Mouse (Mus musculus): ENCODE results near the gene 1700029F12Rik. TPM values are rescaled to one million over a fixed set of nuclear protein-coding genes. Genes with fewer than 3 reads are reported as not detected.

The 1700029F12Rik gene
- polyA plus RNA-seq, 1 experiment = not detected

DNA sequence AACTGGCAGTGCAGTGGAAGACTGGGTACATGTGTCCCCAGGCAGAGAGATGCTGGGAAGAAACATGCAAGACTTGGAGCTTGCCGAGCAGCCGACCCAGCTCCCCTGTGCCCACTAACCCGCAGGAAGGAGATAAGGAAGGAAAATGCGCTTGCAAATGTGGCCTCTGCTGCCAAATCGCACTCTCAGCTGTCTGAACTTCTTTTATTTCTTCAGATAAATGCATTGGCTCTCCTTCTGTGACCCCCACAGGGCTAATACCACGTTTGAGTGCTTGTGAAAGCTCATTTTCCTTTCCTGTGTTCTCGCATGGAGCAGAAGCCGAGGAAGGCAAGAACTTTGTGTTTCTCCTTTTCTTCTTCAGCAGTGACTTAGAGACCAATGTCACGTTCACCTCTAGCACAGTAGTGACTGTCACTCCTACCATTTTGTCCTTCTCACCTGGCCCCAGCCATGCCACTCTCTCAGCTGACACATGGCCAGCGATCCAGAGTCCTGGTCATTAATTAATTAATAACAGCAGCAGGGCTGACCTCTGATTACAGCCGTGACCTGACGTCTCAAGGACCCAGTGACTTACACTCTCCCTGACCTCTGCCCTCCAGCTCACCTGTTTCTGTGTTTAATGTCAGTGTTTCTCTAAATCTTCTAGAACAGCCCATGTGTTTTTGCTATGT lies 48.4 kb downstream of the 1700029F12Rik start:
- TF ChIP-seq POLR2A (IDR thresholded peaks at IDR 0.05; ENCODE audit: insufficient read depth, low read depth, low read length) = no peak
- no peak for TF ChIP-seq CTCF (IDR thresholded peaks at IDR 0.05; ENCODE audit: insufficient read depth, low read depth, low read length)

GRCm38 (mm10) chr13:96984688-96985087 lies 49.5 kb downstream of the 1700029F12Rik start:
- Histone ChIP-seq H3K4me3 (ENCODE audit: insufficient read depth, low read depth, low read length) (no peak overlapping the region), H3K27ac (ENCODE audit: insufficient read depth, low read depth, low read length) (no peak overlapping the region), H3K4me1 (ENCODE audit: control insufficient read depth, insufficient read depth, low read length) (peaks cover 16% of the 10 kb centered on the region)
- no peak for TF ChIP-seq CTCF (IDR thresholded peaks at IDR 0.05; ENCODE audit: insufficient read depth, low read depth, low read length)
- TF ChIP-seq POLR2A (IDR thresholded peaks at IDR 0.05; ENCODE audit: insufficient read depth, low read depth, low read length) = no peak
- 89% methylated on average over 5 of the region's 5 CpGs for WGBS

More for the DNA sequence above, 48.4 kb downstream of the 1700029F12Rik start:
- no peak overlapping the region for H3K27ac ChIP-seq (ENCODE audit: insufficient read depth, low read depth, low read length)
- H3K4me1 ChIP-seq (ENCODE audit: control insufficient read depth, insufficient read depth, low read length) = peaks cover 16% of the 10 kb centered on the region
- H3K4me3 ChIP-seq (ENCODE audit: insufficient read depth, low read depth, low read length) = no peak overlapping the region
- 50% methylated on average over 12 of the region's 12 CpGs for WGBS

- WGBS = 46% methylated on average over 26 of the region's 26 CpGs
- no peak overlapping the region for H3K4me3 ChIP-seq (ENCODE audit: insufficient read depth, low read depth, low read length)
Measured at GRCm38 (mm10) chr13:96983251-96984126, 50.7 kb downstream of the 1700029F12Rik start.

GRCm38 (mm10) chr13:96980561-96980960 lies 53.6 kb downstream of the 1700029F12Rik start:
- H3K4me3 ChIP-seq (ENCODE audit: insufficient read depth, low read depth, low read length) = no peak overlapping the region

More at GRCm38 (mm10) chr13:96983251-96984126, 50.7 kb downstream of the 1700029F12Rik start:
- peaks cover 16% of the 10 kb centered on the region for H3K4me1 ChIP-seq (ENCODE audit: control insufficient read depth, insufficient read depth, low read length)
- no peak overlapping the region for H3K27ac ChIP-seq (ENCODE audit: insufficient read depth, low read depth, low read length)
- no peak for TF ChIP-seq CTCF (IDR thresholded peaks at IDR 0.05; ENCODE audit: insufficient read depth, low read depth, low read length)
- TF ChIP-seq POLR2A (IDR thresholded peaks at IDR 0.05; ENCODE audit: insufficient read depth, low read depth, low read length) = no peak

GRCm38 (mm10) chr13:96976986-96977595 lies 57.1 kb downstream of the 1700029F12Rik start:
- TF ChIP-seq POLR2A (IDR thresholded peaks at IDR 0.05; ENCODE audit: insufficient read depth, low read depth, low read length) (no peak), CTCF (IDR thresholded peaks at IDR 0.05; ENCODE audit: insufficient read depth, low read depth, low read length) (no peak)
- Histone ChIP-seq H3K27ac (ENCODE audit: insufficient read depth, low read depth, low read length) (no peak overlapping the region), H3K4me3 (ENCODE audit: insufficient read depth, low read depth, low read length) (no peak overlapping the region), H3K4me1 (ENCODE audit: control insufficient read depth, insufficient read depth, low read length) (no peaks in the 10 kb centered on the region)
- WGBS = 74% methylated on average over 6 of the region's 6 CpGs

More at GRCm38 (mm10) chr13:96980561-96980960, 53.6 kb downstream of the 1700029F12Rik start:
- no peak overlapping the region for H3K27ac ChIP-seq (ENCODE audit: insufficient read depth, low read depth, low read length)
- H3K4me1 ChIP-seq (ENCODE audit: control insufficient read depth, insufficient read depth, low read length) = peaks cover 13% of the 10 kb centered on the region
- TF ChIP-seq POLR2A (IDR thresholded peaks at IDR 0.05; ENCODE audit: insufficient read depth, low read depth, low read length) = no peak

GRCm38 (mm10) chr13:96973318-96973717 lies 60.8 kb downstream of the 1700029F12Rik start:
- H3K4me3 ChIP-seq (ENCODE audit: insufficient read depth, low read depth, low read length) = no peak overlapping the region
- H3K4me1 ChIP-seq (ENCODE audit: control insufficient read depth, insufficient read depth, low read length) = no peaks in the 10 kb centered on the region
- H3K27ac ChIP-seq (ENCODE audit: insufficient read depth, low read depth, low read length) = no peak overlapping the region
- 93% methylated on average over 4 of the region's 4 CpGs for WGBS
- no peak for TF ChIP-seq CTCF (IDR thresholded peaks at IDR 0.05; ENCODE audit: insufficient read depth, low read depth, low read length)

Other genes with a start within 250 kb of the 1700029F12Rik start
- not detected in 2 replicates for gene Gcnt4, start 109.7 kb downstream of the 1700029F12Rik start, polyA plus RNA-seq (2012; ENCODE audit: insufficient read depth, insufficient read length, low replicate concordance, missing spikeins)
- not detected in 2 replicates for gene Fam169a, start 32.9 kb upstream of the 1700029F12Rik start, polyA plus RNA-seq (2012; ENCODE audit: insufficient read depth, insufficient read length, low replicate concordance, missing spikeins)
- gene Gm6169, start 64.9 kb upstream of the 1700029F12Rik start, polyA plus RNA-seq (2012; ENCODE audit: insufficient read depth, insufficient read length, low replicate concordance, missing spikeins) = not detected in 2 replicates
- gene Gfm2, start 103.6 kb upstream of the 1700029F12Rik start, polyA plus RNA-seq (2012; ENCODE audit: insufficient read depth, insufficient read length, low replicate concordance, missing spikeins) = not detected in 2 replicates
- 476 TPM in 1 of 2 replicates, not detected in the other for gene Nsa2, start 103.6 kb upstream of the 1700029F12Rik start, polyA plus RNA-seq (2012; ENCODE audit: insufficient read depth, insufficient read length, low replicate concordance, missing spikeins)
- not detected in 2 replicates for gene Hexb, start 164.0 kb upstream of the 1700029F12Rik start, polyA plus RNA-seq (2012; ENCODE audit: insufficient read depth, insufficient read length, low replicate concordance, missing spikeins)
- gene Enc1, start 206.7 kb upstream of the 1700029F12Rik start, polyA plus RNA-seq (2012; ENCODE audit: insufficient read depth, insufficient read length, low replicate concordance, missing spikeins) = not detected in 2 replicates

Data from olfactory bulb, adult 2 months (tissue).